Mouse (Mus musculus): ENCODE data around the gene Ptpru. TPM values are rescaled to one million over a fixed set of nuclear protein-coding genes. Genes with fewer than 3 reads are reported as not detected.
A peak's percentile ranks its signal among the peaks of the same experiment; 100 is the strongest.

Ptpru gene
- polyA plus RNA-seq, 1 experiment from 2014 or later, result 27.9 TPM

- Histone ChIP-seq H3K27me3 (replicated peaks) (peaks cover 16% of the 10 kb centered on the region; the same call in 1 of the 2 replicates), H3K36me3 (replicated peaks) (no peaks in the 10 kb centered on the region), H3K4me2 (no peak overlapping the region), H3K9me3 (no peaks in the 10 kb centered on the region), H3K4me1 (peaks cover 17% of the 10 kb centered on the region), H3K4me3 (no peak overlapping the region), H3K27ac (no peak overlapping the region), H3K9ac (no peak overlapping the region)
- ATAC-seq (replicated peaks), result no peak
- 79% methylated on average over 5 of the region's 5 CpGs for WGBS
These were observed 6.5 kb downstream of the Ptpru start for GRCm38 (mm10) chr4:131831546-131832045.

- Histone ChIP-seq H3K27ac (no peak overlapping the region), H3K4me3 (no peak overlapping the region), H3K9ac (no peak overlapping the region), H3K4me2 (no peak overlapping the region), H3K36me3 (replicated peaks) (no peaks in the 10 kb centered on the region), H3K27me3 (replicated peaks) (no peaks in the 10 kb centered on the region), H3K9me3 (no peaks in the 10 kb centered on the region), H3K4me1 (peaks cover 10% of the 10 kb centered on the region)
- ATAC-seq (replicated peaks), result no peak
- WGBS, result 76% methylated on average over 8 of the region's 8 CpGs
These were observed 9.0 kb downstream of the Ptpru start for GRCm38 (mm10) chr4:131829123-131829522.

- H3K27ac ChIP-seq, result no peak overlapping the region
- no peak overlapping the region for H3K9ac ChIP-seq
- H3K4me2 ChIP-seq, result no peak overlapping the region
- no peak for ATAC-seq (replicated peaks)
- no peaks in the 10 kb centered on the region for H3K9me3 ChIP-seq
- H3K27me3 ChIP-seq (replicated peaks), result no peaks in the 10 kb centered on the region
- H3K4me1 ChIP-seq, result peaks cover 7% of the 10 kb centered on the region
- WGBS, result 8% methylated on average over 6 of the region's 6 CpGs
- no peak overlapping the region for H3K4me3 ChIP-seq
- no peaks in the 10 kb centered on the region for H3K36me3 ChIP-seq (replicated peaks)
These were observed 11.2 kb downstream of the Ptpru start for GRCm38 (mm10) chr4:131826905-131827304.

GRCm38 (mm10) chr4:131825830-131826229 is 12.3 kb downstream of the Ptpru start:
- Histone ChIP-seq H3K36me3 (replicated peaks) (no peaks in the 10 kb centered on the region), H3K27ac (no peak overlapping the region), H3K9me3 (no peaks in the 10 kb centered on the region), H3K9ac (no peak overlapping the region), H3K4me2 (no peak overlapping the region), H3K27me3 (replicated peaks) (no peaks in the 10 kb centered on the region), H3K4me1 (peaks cover 17% of the 10 kb centered on the region), H3K4me3 (no peak overlapping the region)
- no peak for ATAC-seq (replicated peaks)
- WGBS, result 49% methylated on average over 8 of the region's 8 CpGs

GRCm38 (mm10) chr4:131824939-131825338 is 13.1 kb downstream of the Ptpru start:
- H3K4me1 ChIP-seq, result peaks cover 20% of the 10 kb centered on the region
- H3K9ac ChIP-seq, result no peak overlapping the region
- no peak for ATAC-seq (replicated peaks)
- H3K27me3 ChIP-seq (replicated peaks), result no peaks in the 10 kb centered on the region
- H3K27ac ChIP-seq, result no peak overlapping the region
- WGBS, result 17% methylated on average over 3 of the region's 3 CpGs
- H3K4me3 ChIP-seq, result no peak overlapping the region
- H3K9me3 ChIP-seq, result no peaks in the 10 kb centered on the region
- no peaks in the 10 kb centered on the region for H3K36me3 ChIP-seq (replicated peaks)
- H3K4me2 ChIP-seq, result no peak overlapping the region

- H3K9ac ChIP-seq, result no peak overlapping the region
- peaks cover 20% of the 10 kb centered on the region for H3K4me1 ChIP-seq
- no peak overlapping the region for H3K4me3 ChIP-seq
- H3K9me3 ChIP-seq, result no peaks in the 10 kb centered on the region
- no peak overlapping the region for H3K4me2 ChIP-seq
- no peak for ATAC-seq (replicated peaks)
- 92% methylated on average over 3 of the region's 3 CpGs for WGBS
- H3K27ac ChIP-seq, result no peak overlapping the region
- no peaks in the 10 kb centered on the region for H3K36me3 ChIP-seq (replicated peaks)
- no peaks in the 10 kb centered on the region for H3K27me3 ChIP-seq (replicated peaks)
These were observed 15.5 kb downstream of the Ptpru start for GRCm38 (mm10) chr4:131822583-131822982.

- H3K4me2 ChIP-seq, result peak overlapping the region; percentile 3; the same call in 1 of the 2 replicates
- no peaks in the 10 kb centered on the region for H3K27me3 ChIP-seq (replicated peaks)
- 0 out of 2 replicates have a peak overlapping the region, but pooled peaks have one; percentile 1 for H3K9ac ChIP-seq
- H3K4me1 ChIP-seq, result peaks cover 14% of the 10 kb centered on the region
- H3K27ac ChIP-seq, result no peak overlapping the region
- no peaks in the 10 kb centered on the region for H3K36me3 ChIP-seq (replicated peaks)
- no peaks in the 10 kb centered on the region for H3K9me3 ChIP-seq
- ATAC-seq (replicated peaks), result peak; percentile 75; the same call in 1 of the 2 replicates
- 14% methylated on average over 16 of the region's 16 CpGs for WGBS
- no peak overlapping the region for H3K4me3 ChIP-seq
These were observed 16.8 kb downstream of the Ptpru start for GRCm38 (mm10) chr4:131821161-131821731.

GRCm38 (mm10) chr4:131818926-131819325 is 19.2 kb downstream of the Ptpru start:
- Histone ChIP-seq H3K9ac (no peak overlapping the region), H3K4me1 (peaks cover 14% of the 10 kb centered on the region)
- ATAC-seq (replicated peaks), result no peak

GRCm38 (mm10) chr4:131815774-131816173 is 22.3 kb downstream of the Ptpru start:
- H3K4me3 ChIP-seq, result no peak overlapping the region
- peaks cover 2% of the 10 kb centered on the region; the same call in 1 of the 2 replicates for H3K4me1 ChIP-seq
- H3K27me3 ChIP-seq (replicated peaks), result no peaks in the 10 kb centered on the region
- H3K9ac ChIP-seq, result no peak overlapping the region
- no peaks in the 10 kb centered on the region for H3K9me3 ChIP-seq
- WGBS, result 77% methylated on average over 10 of the region's 10 CpGs
- no peak for ATAC-seq (replicated peaks)
- H3K36me3 ChIP-seq (replicated peaks), result no peaks in the 10 kb centered on the region
- no peak overlapping the region for H3K4me2 ChIP-seq
- H3K27ac ChIP-seq, result no peak overlapping the region

More at GRCm38 (mm10) chr4:131818926-131819325, 19.2 kb downstream of the Ptpru start:
- WGBS, result 66% methylated on average over 23 of the region's 23 CpGs
- H3K4me2 ChIP-seq, result no peak overlapping the region
- no peaks in the 10 kb centered on the region for H3K36me3 ChIP-seq (replicated peaks)
- H3K27me3 ChIP-seq (replicated peaks), result no peaks in the 10 kb centered on the region
- H3K4me3 ChIP-seq, result no peak overlapping the region
- H3K27ac ChIP-seq, result no peak overlapping the region
- H3K9me3 ChIP-seq, result no peaks in the 10 kb centered on the region

GRCm38 (mm10) chr4:131814869-131815268 is 23.2 kb downstream of the Ptpru start:
- Histone ChIP-seq H3K9me3 (no peaks in the 10 kb centered on the region), H3K4me3 (no peak overlapping the region), H3K27me3 (replicated peaks) (no peaks in the 10 kb centered on the region), H3K4me1 (no peaks in the 10 kb centered on the region), H3K9ac (no peak overlapping the region), H3K4me2 (no peak overlapping the region), H3K36me3 (replicated peaks) (no peaks in the 10 kb centered on the region), H3K27ac (no peak overlapping the region)
- WGBS, result 88% methylated on average over 10 of the region's 10 CpGs
- no peak for ATAC-seq (replicated peaks)

GRCm38 (mm10) chr4:131813798-131814197 is 24.3 kb downstream of the Ptpru start:
- no peaks in the 10 kb centered on the region for H3K36me3 ChIP-seq (replicated peaks)
- H3K4me1 ChIP-seq, result no peaks in the 10 kb centered on the region
- no peak overlapping the region for H3K4me2 ChIP-seq
- no peaks in the 10 kb centered on the region for H3K9me3 ChIP-seq
- ATAC-seq (replicated peaks), result no peak
- 95% methylated on average over 7 of the region's 7 CpGs for WGBS
- H3K9ac ChIP-seq, result no peak overlapping the region
- H3K4me3 ChIP-seq, result no peak overlapping the region
- no peak overlapping the region for H3K27ac ChIP-seq
- no peaks in the 10 kb centered on the region for H3K27me3 ChIP-seq (replicated peaks)

- H3K9ac ChIP-seq, result no peak overlapping the region
These were observed 25.6 kb downstream of the Ptpru start for GRCm38 (mm10) chr4:131812458-131812857.

GRCm38 (mm10) chr4:131805255-131805654 is 32.8 kb downstream of the Ptpru start:
- Histone ChIP-seq H3K36me3 (replicated peaks) (no peaks in the 10 kb centered on the region), H3K9me3 (no peaks in the 10 kb centered on the region), H3K27ac (no peak overlapping the region), H3K27me3 (replicated peaks) (no peaks in the 10 kb centered on the region), H3K9ac (no peak overlapping the region), H3K4me3 (no peak overlapping the region), H3K4me2 (no peak overlapping the region), H3K4me1 (no peaks in the 10 kb centered on the region)
- ATAC-seq (replicated peaks), result no peak
- WGBS, result 77% methylated on average over 3 of the region's 3 CpGs

More at GRCm38 (mm10) chr4:131812458-131812857, 25.6 kb downstream of the Ptpru start:
- Histone ChIP-seq H3K27ac (0 out of 2 replicates have a peak overlapping the region, but pooled peaks have one; percentile 23), H3K4me2 (no peak overlapping the region), H3K27me3 (replicated peaks) (no peaks in the 10 kb centered on the region), H3K4me3 (no peak overlapping the region), H3K9me3 (no peaks in the 10 kb centered on the region), H3K36me3 (replicated peaks) (no peaks in the 10 kb centered on the region), H3K4me1 (no peaks in the 10 kb centered on the region)
- no peak for ATAC-seq (replicated peaks)
- 87% methylated on average over 11 of the region's 11 CpGs for WGBS

Measured in midbrain, embryonic 15.5 days (tissue).